Mouse (Mus musculus): ENCODE data around the gene Atxn7. TPM values are rescaled to one million over a fixed set of nuclear protein-coding genes. Genes with fewer than 3 reads are reported as not detected.

The Atxn7 gene
- polyA plus RNA-seq, 1 experiment: 9.6 TPM

GRCm38 (mm10) chr14:14013252-14013711 lies 52.0 kb downstream of the Atxn7 start:
- peak overlapping the region; percentile 76 for H3K4me3 ChIP-seq (ENCODE audit: low read depth, low read length)
- H3K27ac ChIP-seq (ENCODE audit: insufficient read depth, low read length): no peak overlapping the region
- peak overlapping the region; percentile 94 for H3K9ac ChIP-seq (ENCODE audit: low read depth, poor library complexity, severe bottlenecking)
- H3K27me3 ChIP-seq (ENCODE audit: control insufficient read depth, insufficient read depth, low read length, poor library complexity, severe bottlenecking): no peaks in the 10 kb centered on the region
- no peaks in the 10 kb centered on the region for H3K4me1 ChIP-seq (ENCODE audit: control insufficient read depth, insufficient read depth, low read length)
- H3K9me3 ChIP-seq (replicated peaks; ENCODE audit: control insufficient read depth, insufficient read depth, low read length, poor library complexity, severe bottlenecking): no peaks in the 10 kb centered on the region
- H3K36me3 ChIP-seq (ENCODE audit: control insufficient read depth, insufficient read depth, low read length, poor library complexity, severe bottlenecking): no peaks in the 10 kb centered on the region
- TF ChIP-seq EP300 (IDR thresholded peaks at IDR 0.05; ENCODE audit: insufficient read depth, low read depth, low read length) (no peak), CTCF (IDR thresholded peaks at IDR 0.05; ENCODE audit: low read depth, low read length) (no peak), POLR2A (IDR thresholded peaks at IDR 0.05; ENCODE audit: insufficient read depth, low read length) (no peak)

DNA sequence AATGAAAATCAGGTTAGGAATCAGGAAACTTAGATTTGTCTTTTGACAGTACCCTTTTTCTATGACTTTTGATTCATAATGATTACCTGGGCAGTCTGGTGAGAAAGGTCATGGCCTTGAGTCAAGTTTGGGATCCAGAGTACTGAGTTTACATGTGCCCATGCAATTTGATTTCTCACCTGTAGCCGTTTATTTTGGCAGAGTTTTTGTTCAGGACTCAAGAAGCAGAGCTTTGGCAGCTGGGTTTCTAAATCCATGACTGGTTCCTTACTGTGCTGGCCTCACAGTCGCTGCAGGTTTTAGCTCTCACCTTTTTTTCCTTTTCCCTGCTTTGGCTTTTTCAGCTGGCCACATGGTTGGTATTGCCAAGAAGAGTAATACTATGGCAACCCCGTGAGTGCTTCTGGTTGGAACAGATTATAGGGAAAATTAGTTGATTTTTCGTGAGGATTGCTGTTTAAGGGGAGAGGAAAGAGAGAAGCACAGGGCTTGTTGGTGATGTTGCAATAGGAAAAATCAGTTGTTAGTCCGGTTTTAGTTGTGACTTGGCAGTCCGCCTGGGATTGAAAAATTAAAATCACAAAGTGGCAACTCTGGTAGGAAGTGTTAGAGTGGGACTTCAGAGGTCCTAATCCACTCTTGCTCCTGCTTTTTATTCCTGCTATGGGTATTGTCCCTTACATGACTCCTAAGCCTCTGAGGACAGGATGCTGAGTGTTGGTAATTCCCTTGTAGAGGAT lies 53.6 kb downstream of the Atxn7 start:
- H3K27me3 ChIP-seq (ENCODE audit: control insufficient read depth, insufficient read depth, low read length, poor library complexity, severe bottlenecking): no peaks in the 10 kb centered on the region
- no peaks in the 10 kb centered on the region for H3K4me1 ChIP-seq (ENCODE audit: control insufficient read depth, insufficient read depth, low read length)
- TF ChIP-seq POLR2A (IDR thresholded peaks at IDR 0.05; ENCODE audit: insufficient read depth, low read length): no peak
- no peak for TF ChIP-seq CTCF (IDR thresholded peaks at IDR 0.05; ENCODE audit: low read depth, low read length)
- TF ChIP-seq EP300 (IDR thresholded peaks at IDR 0.05; ENCODE audit: insufficient read depth, low read depth, low read length): no peak
- H3K9ac ChIP-seq (ENCODE audit: low read depth, poor library complexity, severe bottlenecking): no peak overlapping the region
- H3K36me3 ChIP-seq (ENCODE audit: control insufficient read depth, insufficient read depth, low read length, poor library complexity, severe bottlenecking): no peaks in the 10 kb centered on the region
- no peak overlapping the region for H3K4me3 ChIP-seq (ENCODE audit: low read depth, low read length)
- H3K9me3 ChIP-seq (replicated peaks; ENCODE audit: control insufficient read depth, insufficient read depth, low read length, poor library complexity, severe bottlenecking): no peaks in the 10 kb centered on the region
- H3K27ac ChIP-seq (ENCODE audit: insufficient read depth, low read length): no peak overlapping the region

GRCm38 (mm10) chr14:14019155-14019894 lies 58.1 kb downstream of the Atxn7 start:
- Histone ChIP-seq H3K4me3 (ENCODE audit: low read depth, low read length) (no peak overlapping the region), H3K36me3 (ENCODE audit: control insufficient read depth, insufficient read depth, low read length, poor library complexity, severe bottlenecking) (no peaks in the 10 kb centered on the region), H3K4me1 (ENCODE audit: control insufficient read depth, insufficient read depth, low read length) (no peaks in the 10 kb centered on the region), H3K27ac (ENCODE audit: insufficient read depth, low read length) (no peak overlapping the region), H3K9me3 (replicated peaks; ENCODE audit: control insufficient read depth, insufficient read depth, low read length, poor library complexity, severe bottlenecking) (no peaks in the 10 kb centered on the region), H3K9ac (ENCODE audit: low read depth, poor library complexity, severe bottlenecking) (no peak overlapping the region), H3K27me3 (ENCODE audit: control insufficient read depth, insufficient read depth, low read length, poor library complexity, severe bottlenecking) (no peaks in the 10 kb centered on the region)
- TF ChIP-seq EP300 (IDR thresholded peaks at IDR 0.05; ENCODE audit: insufficient read depth, low read depth, low read length) (no peak), CTCF (IDR thresholded peaks at IDR 0.05; ENCODE audit: low read depth, low read length) (peak; percentile 25)

DNA sequence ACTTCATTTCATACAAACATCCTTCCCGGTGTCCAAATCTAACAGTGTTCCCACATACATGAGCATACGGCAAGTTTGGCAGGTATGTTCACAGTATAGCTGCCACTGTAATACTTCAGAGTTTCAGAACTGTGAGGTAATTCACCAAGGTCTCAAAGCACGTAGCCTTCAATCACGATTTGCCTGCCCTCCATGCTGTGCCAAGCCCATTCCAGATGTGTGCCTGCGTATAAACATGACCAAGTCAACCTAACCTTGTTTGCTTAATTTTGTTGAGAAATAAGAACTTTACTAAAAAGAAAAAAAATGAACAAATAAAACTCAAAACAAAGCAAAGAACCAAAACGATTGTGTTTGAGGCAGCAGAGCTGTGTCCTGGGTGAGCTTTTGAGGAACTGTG lies 60.0 kb downstream of the Atxn7 start:
- Histone ChIP-seq H3K9me3 (replicated peaks; ENCODE audit: control insufficient read depth, insufficient read depth, low read length, poor library complexity, severe bottlenecking) (no peaks in the 10 kb centered on the region), H3K9ac (ENCODE audit: low read depth, poor library complexity, severe bottlenecking) (no peak overlapping the region)
- no peak for TF ChIP-seq CTCF (IDR thresholded peaks at IDR 0.05; ENCODE audit: low read depth, low read length)
- TF ChIP-seq EP300 (IDR thresholded peaks at IDR 0.05; ENCODE audit: insufficient read depth, low read depth, low read length): no peak
- TF ChIP-seq POLR2A (IDR thresholded peaks at IDR 0.05; ENCODE audit: insufficient read depth, low read length): no peak

DNA sequence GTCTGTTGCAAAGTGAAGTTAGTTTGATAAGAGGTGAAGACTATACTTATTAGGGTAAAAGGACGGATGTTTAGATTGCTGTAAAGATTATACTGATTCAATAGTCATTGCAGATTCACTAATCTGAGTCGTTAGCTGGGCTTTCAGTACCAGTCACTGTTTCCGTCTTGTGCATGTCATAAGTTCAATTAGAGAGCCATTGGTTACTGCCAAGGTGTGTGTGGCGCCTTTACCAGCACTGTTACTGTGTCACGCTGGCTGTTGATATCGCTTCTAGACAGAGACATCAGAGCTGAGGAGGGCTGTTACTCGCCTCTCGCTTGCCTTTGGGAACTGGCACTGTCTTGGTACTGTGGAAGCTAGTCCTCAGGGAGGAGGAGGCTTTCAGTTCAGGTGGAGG lies 64.6 kb downstream of the Atxn7 start:
- Histone ChIP-seq H3K4me1 (ENCODE audit: control insufficient read depth, insufficient read depth, low read length) (no peaks in the 10 kb centered on the region), H3K9ac (ENCODE audit: low read depth, poor library complexity, severe bottlenecking) (no peak overlapping the region), H3K27ac (ENCODE audit: insufficient read depth, low read length) (no peak overlapping the region), H3K4me3 (ENCODE audit: low read depth, low read length) (no peak overlapping the region), H3K36me3 (ENCODE audit: control insufficient read depth, insufficient read depth, low read length, poor library complexity, severe bottlenecking) (no peaks in the 10 kb centered on the region), H3K27me3 (ENCODE audit: control insufficient read depth, insufficient read depth, low read length, poor library complexity, severe bottlenecking) (no peaks in the 10 kb centered on the region), H3K9me3 (replicated peaks; ENCODE audit: control insufficient read depth, insufficient read depth, low read length, poor library complexity, severe bottlenecking) (no peaks in the 10 kb centered on the region)
- no peak for TF ChIP-seq CTCF (IDR thresholded peaks at IDR 0.05; ENCODE audit: low read depth, low read length)
- TF ChIP-seq EP300 (IDR thresholded peaks at IDR 0.05; ENCODE audit: insufficient read depth, low read depth, low read length): no peak
- TF ChIP-seq POLR2A (IDR thresholded peaks at IDR 0.05; ENCODE audit: insufficient read depth, low read length): no peak

More for the DNA sequence above, 60.0 kb downstream of the Atxn7 start:
- Histone ChIP-seq H3K27me3 (ENCODE audit: control insufficient read depth, insufficient read depth, low read length, poor library complexity, severe bottlenecking) (no peaks in the 10 kb centered on the region), H3K27ac (ENCODE audit: insufficient read depth, low read length) (no peak overlapping the region), H3K36me3 (ENCODE audit: control insufficient read depth, insufficient read depth, low read length, poor library complexity, severe bottlenecking) (no peaks in the 10 kb centered on the region), H3K4me1 (ENCODE audit: control insufficient read depth, insufficient read depth, low read length) (no peaks in the 10 kb centered on the region), H3K4me3 (ENCODE audit: low read depth, low read length) (no peak overlapping the region)

- H3K9ac ChIP-seq (ENCODE audit: low read depth, poor library complexity, severe bottlenecking): no peak overlapping the region
- H3K4me1 ChIP-seq (ENCODE audit: control insufficient read depth, insufficient read depth, low read length): peaks cover under 1% of the 10 kb centered on the region
- H3K36me3 ChIP-seq (ENCODE audit: control insufficient read depth, insufficient read depth, low read length, poor library complexity, severe bottlenecking): no peaks in the 10 kb centered on the region
- no peaks in the 10 kb centered on the region for H3K27me3 ChIP-seq (ENCODE audit: control insufficient read depth, insufficient read depth, low read length, poor library complexity, severe bottlenecking)
- TF ChIP-seq CTCF (IDR thresholded peaks at IDR 0.05; ENCODE audit: low read depth, low read length): no peak
- no peak for TF ChIP-seq POLR2A (IDR thresholded peaks at IDR 0.05; ENCODE audit: insufficient read depth, low read length)
- TF ChIP-seq EP300 (IDR thresholded peaks at IDR 0.05; ENCODE audit: insufficient read depth, low read depth, low read length): no peak
- H3K27ac ChIP-seq (ENCODE audit: insufficient read depth, low read length): no peak overlapping the region
- H3K4me3 ChIP-seq (ENCODE audit: low read depth, low read length): no peak overlapping the region
- H3K9me3 ChIP-seq (replicated peaks; ENCODE audit: control insufficient read depth, insufficient read depth, low read length, poor library complexity, severe bottlenecking): no peaks in the 10 kb centered on the region
Measured at GRCm38 (mm10) chr14:14030621-14031020, 69.4 kb downstream of the Atxn7 start.
